Mouse (Mus musculus): Measurements from ENCODE around the gene Fance.
"Not testable (repeated sequence)": the region's sequence is repeated elsewhere in the genome, so short reads cannot be mapped to it uniquely, and the experiment has no call there.

Gene Fance

GRCm38 (mm10) chr17:28350466-28351352, 37.4 kb downstream of the Fance start, which contains the start of gene Tead3:
Gene Tead3 (minus strand): TSS chr17:28350817.
- DNase-seq, result no peak

- no peak for DNase-seq
Observed at GRCm38 (mm10) chr17:28351353-28351890, 38.1 kb downstream of the Fance start.

GRCm38 (mm10) chr17:28352018-28352417, 38.7 kb downstream of the Fance start:
- no peak for DNase-seq

- no peak for DNase-seq
Observed at GRCm38 (mm10) chr17:28355871-28356270, 42.6 kb downstream of the Fance start.

DNA sequence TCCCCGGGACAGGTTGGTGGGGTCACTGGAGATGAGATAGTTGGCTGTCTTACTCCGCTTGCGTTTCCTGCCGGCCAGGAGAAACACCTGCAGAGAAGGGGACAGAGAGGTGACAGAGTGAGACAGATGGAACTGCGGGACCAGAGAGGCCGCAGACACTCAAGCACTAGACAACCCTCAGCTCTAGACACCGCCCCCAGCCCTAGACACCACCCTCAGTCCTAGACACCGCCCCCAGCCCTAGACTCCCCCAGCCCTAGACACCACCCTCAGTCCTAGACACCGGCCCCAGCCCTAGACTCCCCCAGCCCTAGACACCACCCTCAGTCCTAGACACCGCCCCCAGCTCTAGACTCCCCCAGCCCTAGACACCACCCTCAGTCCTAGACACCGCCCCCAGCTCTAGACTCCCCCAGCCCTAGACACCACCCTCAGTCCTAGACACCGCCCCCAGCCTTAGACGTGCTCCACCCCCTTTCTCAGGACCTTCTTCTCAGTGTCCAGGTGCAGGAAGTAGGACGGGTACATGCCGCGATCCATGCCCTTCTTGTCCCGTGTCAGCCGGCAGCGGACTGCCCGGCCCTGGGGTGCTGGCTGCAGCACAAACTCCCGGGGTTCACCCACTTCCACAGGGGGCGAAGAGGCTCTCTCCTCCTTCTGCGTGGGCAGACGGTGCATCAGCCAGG, 45.4 kb downstream of the Fance start:
- DNase-seq, result not testable (repeated sequence)

GRCm38 (mm10) chr17:28360531-28361277, 47.4 kb downstream of the Fance start:
- no peak for DNase-seq

DNA sequence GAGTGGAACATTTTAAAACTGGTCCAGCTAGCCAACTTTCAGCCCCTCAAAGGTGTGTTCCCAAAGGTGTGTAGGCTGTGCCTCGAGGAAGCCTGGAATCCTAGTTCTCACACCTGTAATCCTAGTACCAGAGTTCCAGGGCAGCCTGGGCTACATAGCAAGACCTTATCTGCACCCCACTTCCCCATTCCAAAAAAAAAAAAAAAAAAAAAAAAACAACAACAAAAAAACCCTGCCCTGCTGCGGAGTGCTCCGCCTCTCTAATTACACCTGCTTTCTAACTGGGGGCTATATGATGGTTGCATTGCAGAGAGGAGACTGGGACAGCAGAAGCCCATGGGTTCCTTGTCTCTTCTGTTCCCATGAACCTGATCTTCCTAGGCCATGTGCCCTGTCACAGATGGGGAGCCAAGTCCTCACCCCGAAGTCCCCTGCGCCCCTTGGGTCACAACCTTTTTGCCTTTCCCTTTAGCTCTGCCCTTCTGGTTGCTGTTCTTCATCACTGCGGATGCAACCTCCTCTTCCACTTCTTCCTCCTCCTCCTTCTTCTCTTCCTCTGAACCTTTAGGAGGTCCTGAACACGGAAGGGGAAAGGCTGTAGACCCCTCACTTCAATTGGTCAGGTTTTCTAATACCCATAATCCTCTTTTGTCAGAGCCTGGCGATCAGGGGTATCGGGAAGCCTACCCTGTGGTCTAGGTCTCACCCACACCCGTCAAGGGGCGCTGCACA, 48.8 kb downstream of the Fance start:
- no peak for DNase-seq

- no peak for DNase-seq
Observed at GRCm38 (mm10) chr17:28362653-28363292, 49.5 kb downstream of the Fance start.

- DNase-seq, result no peak
Observed at GRCm38 (mm10) chr17:28363507-28363906, 50.2 kb downstream of the Fance start.

DNA sequence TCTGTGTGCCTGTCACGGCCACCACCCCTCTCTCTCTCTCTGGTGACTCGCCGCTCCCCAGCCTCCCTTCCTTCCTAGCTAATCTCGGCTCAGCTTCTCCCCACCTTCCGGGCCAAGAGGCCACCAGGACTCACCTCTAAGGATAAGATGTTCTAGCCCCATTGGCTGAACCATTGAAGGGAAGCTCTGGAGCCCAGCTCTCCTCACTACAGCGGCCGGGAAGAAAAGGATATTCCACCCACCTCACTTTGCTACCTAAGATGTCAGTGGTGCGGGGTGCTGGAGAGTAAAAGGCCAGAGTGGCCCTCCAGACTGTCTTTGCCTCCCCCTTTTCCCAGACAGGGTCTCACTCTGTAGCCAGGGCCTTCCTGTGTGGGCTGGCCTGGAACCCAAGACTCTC, 51.8 kb downstream of the Fance start, which contains the start of gene Tulp1:
Tulp1 (minus strand) TSS at position 101 of the 400 bp plus-strand sequence.
- no peak for DNase-seq

DNA sequence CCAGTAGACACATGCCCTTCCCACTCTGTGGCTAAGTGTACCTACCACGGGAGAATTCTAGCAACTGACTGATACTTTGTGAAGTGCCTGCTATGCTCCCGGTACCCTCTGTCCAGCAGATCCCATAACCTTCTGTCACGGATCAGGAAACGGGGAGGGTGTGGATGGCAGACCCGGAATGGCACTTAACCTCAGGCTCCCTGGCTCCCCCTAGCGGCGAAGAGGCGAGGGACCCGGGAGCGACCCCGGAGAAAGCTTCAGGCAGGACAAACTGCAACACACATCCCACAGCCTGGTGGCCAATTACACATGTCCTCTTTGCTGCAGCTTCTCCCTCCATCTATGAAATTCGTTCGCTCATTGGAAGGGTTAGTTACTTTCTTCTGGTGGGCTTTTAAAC, 55.1 kb downstream of the Fance start:
- peak; percentile 40 for DNase-seq

- DNase-seq, result no peak
Observed at GRCm38 (mm10) chr17:28369056-28369455, 55.7 kb downstream of the Fance start.

GRCm38 (mm10) chr17:28371286-28371685, 58.0 kb downstream of the Fance start:
- no peak for DNase-seq

DNA sequence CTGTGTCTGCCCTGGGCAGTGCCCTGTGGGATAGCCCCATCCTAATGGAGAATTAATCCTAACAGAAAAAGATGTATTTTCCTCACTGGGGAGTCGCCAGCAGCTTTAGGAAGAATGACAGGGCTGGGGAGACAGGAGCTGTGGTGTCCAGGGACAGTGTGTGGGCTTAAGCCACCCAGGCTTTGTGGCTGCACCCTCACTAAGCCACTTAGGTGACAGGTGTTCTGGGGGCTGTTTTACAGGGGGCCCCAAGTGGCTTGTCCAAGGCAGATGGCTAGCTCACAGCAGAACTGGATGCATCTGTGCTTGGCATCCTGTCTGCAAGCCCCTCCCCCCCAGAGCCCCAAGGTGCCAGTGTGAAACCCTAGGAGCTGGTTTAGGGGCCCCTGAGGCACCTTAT, 58.6 kb downstream of the Fance start:
- DNase-seq, result no peak

DNA sequence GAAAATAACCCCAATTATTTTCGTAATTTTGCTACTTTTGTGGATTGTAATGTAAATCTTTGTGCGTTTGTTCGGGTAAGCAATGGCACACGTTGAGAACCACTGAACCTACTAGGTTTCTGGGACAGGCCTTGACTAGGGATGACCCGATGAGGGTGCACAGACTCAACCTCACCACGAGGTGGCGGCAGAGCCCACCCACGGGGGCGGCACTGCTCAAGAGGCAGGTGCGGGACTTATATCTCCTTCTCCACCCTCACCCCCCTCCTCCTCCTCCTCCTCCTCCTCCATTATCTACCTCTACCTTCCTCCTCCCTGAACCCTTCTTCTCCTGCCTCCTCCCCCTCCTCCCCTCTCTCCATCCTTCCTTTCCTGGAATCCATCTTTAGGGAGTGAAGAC, 60.5 kb downstream of the Fance start:
- no peak for DNase-seq

GRCm38 (mm10) chr17:28374494-28374893, 61.2 kb downstream of the Fance start:
- no peak for DNase-seq

- no peak for DNase-seq
Observed at GRCm38 (mm10) chr17:28375592-28376061, 62.3 kb downstream of the Fance start.

All from cerebellum, adult 8-10 months (tissue).